Mouse (Mus musculus) stomach, postnatal 0 days (tissue): ENCODE measurements at regions not wholly inside any gene's neighbourhood (a gene's known extent, or its start where the extent isn't known, plus 50 kb on each side); places are given as distances from the start of the nearest gene placed in this dataset.

Source experiments
- ATAC-seq: fragments of 200-750 bp; cut with Nextera tagmentation; 2 replicates; pipeline ENCODE4 v1.8.0; 2017; ENCODE audit not compliant: low FRiP score, low TSS enrichment
- DNase-seq: peaks from one replicate; pipeline ENCODE4 v3.0.0-alpha.2; 2016; ENCODE audit warnings: low spot score
- H3K27ac ChIP-seq: fragments of 300-500 bp; sonication (generic); replicated peaks from 2 replicates; pipeline ENCODE4 v1.5.1; 2014; ENCODE audit warnings: mild to moderate bottlenecking, control low read depth
- H3K27me3 ChIP-seq: fragments of 300-500 bp; sonication (generic); 2 replicates; pipeline ENCODE4 v1.6.1; 2014; ENCODE audit warnings: low read length; ENCODE audit not compliant: control insufficient read depth, insufficient read depth
- H3K36me3 ChIP-seq: fragments of 300-500 bp; sonication (generic); 2 replicates; pipeline ENCODE4 v1.6.1; 2014; ENCODE audit warnings: low read length, mixed read lengths; ENCODE audit not compliant: control insufficient read depth, insufficient read depth
- H3K4me1 ChIP-seq: fragments of 300-500 bp; sonication (generic); replicated peaks from 2 replicates; pipeline ENCODE4 v1.6.1; 2014; ENCODE audit warnings: antibody characterized with exemption; ENCODE audit not compliant: control insufficient read depth, insufficient read depth
- H3K4me2 ChIP-seq: fragments of 300-500 bp; sonication (generic); replicated peaks from 2 replicates; pipeline ENCODE4 v1.6.1; 2014; ENCODE audit warnings: low read depth, mild to moderate bottlenecking, control low read depth, moderate library complexity
- H3K4me3 ChIP-seq: fragments of 300-500 bp; sonication (generic); 2 replicates; pipeline ENCODE4 v1.5.1; 2014; ENCODE audit warnings: low read depth, low read length, control low read depth
- H3K9ac ChIP-seq: fragments of 300-500 bp; sonication (generic); 2 replicates; pipeline ENCODE4 v1.6.1; 2014; ENCODE audit warnings: mild to moderate bottlenecking, low read length, control low read depth, mixed read lengths
- H3K9me3 ChIP-seq: fragments of 300-500 bp; sonication (generic); 2 replicates; pipeline ENCODE4 v1.6.1; 2016; ENCODE audit warnings: low read length; ENCODE audit not compliant: control insufficient read depth
- CTCF ChIP-seq: IDR thresholded peaks from 2 replicates; pipeline ENCODE4 v1.5.1; 2016; ENCODE audit warnings: antibody characterized with exemption, low read depth, mild to moderate bottlenecking, moderate library complexity
- EP300 ChIP-seq: optimal IDR thresholded peaks from 2 replicates; pipeline ENCODE3; 2016; ENCODE audit warnings: antibody characterized with exemption
- WGBS: fragments of 180-500 bp; shearing (Covaris S2); extraction: QIAGEN DNeasy Blood & Tissue Kit; methylation state at CpG from one replicate; pipeline ENCODE4 v1.1.7; 2014; 5-methylcytosine and 5-hydroxymethylcytosine counted together

DNA sequence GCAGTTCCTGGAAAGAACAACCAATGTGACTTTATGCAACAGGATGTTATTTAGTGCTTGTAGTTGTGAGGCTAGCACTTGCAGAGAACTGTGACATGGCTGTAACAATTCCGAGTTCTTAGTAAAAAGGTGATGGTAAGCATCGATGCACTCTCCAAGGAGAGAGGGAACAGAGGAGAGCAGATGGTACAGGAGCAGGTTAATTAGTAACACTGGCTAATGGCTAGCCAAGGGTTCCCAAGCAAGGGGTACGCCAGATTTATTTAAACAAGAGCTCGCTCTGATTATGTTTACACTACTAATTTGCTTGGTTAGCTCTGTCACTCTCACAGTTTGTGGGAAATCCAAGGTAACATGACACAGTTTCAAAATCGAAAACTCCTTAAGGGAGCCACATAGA lies 278.0 kb upstream of the Nectin3 start:
- Histone ChIP-seq H3K27me3 (no peaks in the 10 kb centered on the region), H3K36me3 (no peaks in the 10 kb centered on the region), H3K4me1 (no peaks in the 10 kb centered on the region), H3K9ac (no peak overlapping the region), H3K9me3 (no peaks in the 10 kb centered on the region), H3K27ac (no peak overlapping the region), H3K4me3 (no peak overlapping the region), H3K4me2 (no peak overlapping the region)
- TF ChIP-seq CTCF (no peak), EP300 (no peak)
- no peak for DNase-seq
- WGBS = 34% methylated on average over 5 of the region's 5 CpGs
- no peak for ATAC-seq

DNA sequence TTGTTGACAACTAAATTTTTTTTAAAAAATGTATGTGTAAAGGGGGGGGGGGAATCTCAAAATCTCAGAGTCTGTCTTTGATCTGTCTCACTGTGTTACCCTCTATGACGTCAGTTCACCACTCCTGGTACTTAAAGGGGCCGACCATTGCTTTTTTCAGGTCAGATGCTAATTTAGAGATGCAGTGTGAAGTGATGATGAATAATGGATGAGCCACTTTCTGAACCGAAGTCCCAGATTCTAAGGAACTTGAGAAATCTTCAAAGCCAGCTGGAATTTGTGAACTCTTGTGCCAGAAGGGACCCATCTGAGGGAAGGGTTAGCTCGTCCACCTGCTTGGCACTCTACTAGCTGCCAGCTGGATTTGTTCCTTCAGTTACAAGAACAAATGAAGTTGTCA lies 271.1 kb upstream of the Nectin3 start:
- DNase-seq (no peak), ATAC-seq (no peak)
- Histone ChIP-seq H3K9me3 (no peaks in the 10 kb centered on the region), H3K4me2 (no peak overlapping the region), H3K27me3 (no peaks in the 10 kb centered on the region), H3K36me3 (no peaks in the 10 kb centered on the region), H3K4me1 (no peaks in the 10 kb centered on the region), H3K27ac (no peak overlapping the region), H3K9ac (no peak overlapping the region), H3K4me3 (no peak overlapping the region)
- 48% methylated on average over 4 of the region's 4 CpGs for WGBS
- TF ChIP-seq CTCF (no peak), EP300 (no peak)

DNA sequence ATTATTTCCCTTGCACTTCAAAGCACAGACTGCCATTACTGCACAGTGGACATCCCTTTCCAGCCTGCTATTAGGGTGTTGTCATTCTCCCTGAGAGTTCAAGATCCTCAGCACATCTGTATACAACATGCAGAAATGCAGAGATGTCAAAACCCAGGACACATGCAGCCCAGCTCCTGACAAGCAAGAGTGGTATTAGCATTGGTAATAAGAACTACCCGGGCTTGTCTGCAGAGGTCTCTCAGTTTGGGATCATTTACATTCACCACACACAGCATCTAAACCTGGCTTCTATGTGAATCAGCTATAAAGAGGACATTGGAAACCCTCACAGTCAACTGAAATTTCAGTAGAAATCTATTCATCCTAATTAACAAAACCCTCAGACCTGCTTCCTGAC lies 270.1 kb upstream of the Nectin3 start:
- Histone ChIP-seq H3K4me2 (no peak overlapping the region), H3K9me3 (no peaks in the 10 kb centered on the region), H3K9ac (no peak overlapping the region), H3K4me3 (no peak overlapping the region), H3K4me1 (no peaks in the 10 kb centered on the region), H3K36me3 (no peaks in the 10 kb centered on the region), H3K27me3 (no peaks in the 10 kb centered on the region), H3K27ac (no peak overlapping the region)
- DNase-seq = no peak
- ATAC-seq = no peak
- 54% methylated on average over 1 of the region's 1 CpGs for WGBS
- TF ChIP-seq CTCF (no peak), EP300 (no peak)

DNA sequence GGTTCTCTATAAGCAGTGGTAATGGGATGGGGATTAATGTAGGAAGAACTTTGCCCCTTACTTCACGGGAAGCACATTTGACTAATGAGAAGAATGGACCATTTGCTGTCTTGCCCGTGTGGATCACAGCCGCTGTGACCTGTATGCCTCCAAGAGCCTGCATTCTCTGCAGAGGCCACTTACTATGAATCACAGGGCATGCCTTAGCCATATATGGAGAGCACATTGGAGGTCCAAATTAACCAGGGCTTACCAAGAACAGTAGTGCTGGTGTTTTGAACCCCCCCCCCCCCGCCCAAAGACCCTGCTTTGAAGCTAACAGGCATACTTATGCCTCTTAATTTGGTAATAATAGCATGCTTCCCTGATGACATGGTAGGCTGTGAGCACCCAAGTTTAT lies 236.8 kb upstream of the Nectin3 start:
- Histone ChIP-seq H3K9ac (no peak overlapping the region), H3K36me3 (no peaks in the 10 kb centered on the region), H3K4me3 (no peak overlapping the region), H3K9me3 (no peaks in the 10 kb centered on the region), H3K27me3 (no peaks in the 10 kb centered on the region), H3K27ac (no peak overlapping the region), H3K4me2 (no peak overlapping the region), H3K4me1 (no peaks in the 10 kb centered on the region)
- TF ChIP-seq EP300 = no peak
- TF ChIP-seq CTCF = no peak
- WGBS = 49% methylated on average over 4 of the region's 4 CpGs
- ATAC-seq (no peak), DNase-seq (no peak)

DNA sequence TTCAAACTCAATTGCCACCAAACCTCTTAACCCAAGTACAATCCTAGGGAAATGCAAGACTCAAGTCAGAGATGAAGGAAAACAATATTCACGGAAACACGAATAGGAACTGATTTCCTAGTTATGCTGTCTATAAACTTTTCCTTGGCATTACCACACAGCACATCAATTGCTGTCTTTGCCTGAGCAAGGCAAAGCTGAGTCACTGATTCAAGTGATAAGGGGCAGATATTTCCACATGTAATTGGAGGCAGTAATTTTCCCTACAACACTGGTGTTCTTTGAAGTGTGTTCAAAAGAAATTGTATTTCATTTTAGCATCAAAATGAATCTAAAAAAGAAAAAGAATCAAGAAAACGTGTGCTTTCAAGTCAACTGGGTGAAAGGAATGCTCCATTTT lies 230.1 kb upstream of the Nectin3 start:
- no peaks in the 10 kb centered on the region for H3K4me1 ChIP-seq
- TF ChIP-seq EP300 = no peak
- no peak for TF ChIP-seq CTCF
- DNase-seq (no peak), ATAC-seq (no peak)
- H3K4me2 ChIP-seq = no peak overlapping the region
- H3K4me3 ChIP-seq = no peak overlapping the region
- no peaks in the 10 kb centered on the region for H3K36me3 ChIP-seq
- WGBS = 60% methylated on average over 3 of the region's 3 CpGs
- no peaks in the 10 kb centered on the region for H3K9me3 ChIP-seq
- H3K27me3 ChIP-seq = no peaks in the 10 kb centered on the region
- H3K27ac ChIP-seq = no peak overlapping the region
- no peak overlapping the region for H3K9ac ChIP-seq

DNA sequence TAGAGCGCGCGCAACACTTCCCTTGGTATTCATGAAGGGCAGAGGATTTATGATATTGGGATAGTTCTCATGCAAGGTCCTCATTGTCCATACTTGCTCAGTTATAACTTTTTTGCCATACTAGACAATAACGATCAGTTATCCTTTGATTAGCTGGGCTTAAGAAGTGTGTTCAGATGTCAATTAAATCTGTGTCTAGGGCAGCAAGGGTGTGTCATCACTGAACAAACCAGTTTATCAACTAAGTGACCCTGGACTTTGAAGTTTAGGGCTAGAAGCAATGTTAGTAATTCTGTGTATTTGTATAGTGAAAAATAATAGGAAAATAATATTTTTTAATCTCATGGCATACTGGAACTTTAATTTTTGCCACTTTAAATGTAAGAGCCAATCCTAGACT lies 225.3 kb upstream of the Nectin3 start:
- Histone ChIP-seq H3K27ac (no peak overlapping the region), H3K9me3 (no peaks in the 10 kb centered on the region), H3K4me1 (no peaks in the 10 kb centered on the region), H3K4me3 (no peak overlapping the region), H3K9ac (no peak overlapping the region), H3K4me2 (no peak overlapping the region), H3K27me3 (no peaks in the 10 kb centered on the region), H3K36me3 (no peaks in the 10 kb centered on the region)
- no peak for DNase-seq
- TF ChIP-seq EP300 (no peak), CTCF (no peak)
- WGBS = 81% methylated on average over 4 of the region's 4 CpGs
- no peak for ATAC-seq
